Mouse (Mus musculus): ENCODE measurements around the gene Ypel4.

Gene Ypel4

DNA sequence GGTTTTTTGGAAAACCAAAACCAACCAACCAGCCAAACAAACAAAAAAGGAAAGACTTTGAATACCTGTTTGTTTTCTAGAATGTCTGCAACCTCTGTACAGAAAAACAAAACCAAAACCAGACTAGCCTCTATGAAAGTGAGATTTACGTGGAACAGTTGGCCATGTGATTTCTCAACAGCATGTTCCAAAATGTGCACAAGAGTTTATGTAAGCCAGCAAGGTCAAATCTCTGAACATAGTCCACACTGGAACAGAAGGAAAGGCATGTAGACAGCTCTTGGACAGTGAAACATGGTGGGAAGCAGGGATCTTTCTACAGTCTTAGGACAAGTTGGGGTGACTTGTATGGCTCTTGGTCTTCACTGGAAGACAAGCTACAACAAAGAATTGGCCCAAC lies 28.0 kb downstream of the Ypel4 start:
- DNase-seq (ENCODE audit: low spot score), result no peak

DNA sequence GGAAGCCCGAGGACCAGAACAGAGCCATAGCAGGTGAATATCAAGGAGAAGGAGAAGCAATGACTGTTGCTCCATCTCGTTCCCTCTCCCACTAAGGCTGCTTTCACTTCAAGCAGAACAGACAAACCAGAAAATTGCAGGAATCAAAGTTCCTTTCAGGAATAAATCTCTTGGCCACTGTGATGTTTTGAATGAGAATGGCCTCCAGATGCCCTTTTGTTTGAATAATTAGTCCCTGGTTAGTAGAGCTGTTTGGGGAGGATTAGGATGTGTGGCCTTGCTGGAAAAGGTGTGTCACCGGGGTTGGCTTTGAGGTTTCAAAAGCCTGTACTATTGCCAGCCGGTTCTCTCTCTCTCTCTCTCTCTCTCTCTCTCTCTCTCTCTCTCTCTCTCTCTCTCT lies 28.4 kb downstream of the Ypel4 start:
- no peak for DNase-seq (ENCODE audit: low spot score)

DNA sequence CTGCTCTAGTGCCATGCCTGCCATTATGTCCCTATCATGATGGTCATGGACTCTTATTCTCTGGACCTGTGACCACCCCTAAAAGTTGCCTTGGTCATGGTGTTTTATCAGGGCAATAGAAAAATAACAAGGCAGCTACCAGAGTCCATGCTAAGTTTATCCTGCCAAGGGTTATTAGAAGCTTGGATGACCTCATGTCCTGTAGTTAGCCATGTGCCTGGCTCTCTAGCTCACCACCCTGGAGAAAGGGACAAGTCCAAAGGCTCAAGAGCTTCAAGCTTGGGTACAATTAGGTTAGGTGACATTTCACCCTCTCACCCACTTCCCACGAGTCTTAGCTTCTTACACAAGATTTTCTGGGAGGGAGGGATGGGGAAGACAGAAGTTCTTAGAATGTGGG lies 29.0 kb downstream of the Ypel4 start:
- DNase-seq (ENCODE audit: low spot score), result no peak

DNA sequence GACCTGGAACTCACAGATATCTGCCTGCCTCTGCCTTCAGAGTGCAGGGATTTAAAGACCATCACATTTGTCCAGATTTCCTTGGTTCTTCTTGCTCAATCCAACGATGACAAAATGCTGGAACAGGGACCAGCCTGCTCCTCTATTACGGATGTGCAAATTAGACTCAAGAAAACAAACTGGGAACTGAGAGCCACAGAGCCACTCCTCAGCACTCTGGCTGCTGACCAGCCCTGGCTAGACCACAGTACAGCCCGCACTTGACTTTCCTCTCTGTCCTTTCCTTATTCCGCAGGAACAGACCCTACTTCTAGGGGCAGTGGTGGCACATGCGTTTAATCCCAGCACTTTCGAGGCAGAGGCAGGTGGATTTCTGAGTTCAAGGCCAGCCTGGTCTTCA lies 36.6 kb downstream of the Ypel4 start:
- no peak for DNase-seq (ENCODE audit: low spot score)

GRCm38 (mm10) chr2:84772454-84772853 lies 38.6 kb downstream of the Ypel4 start:
- DNase-seq (ENCODE audit: low spot score), result no peak

DNA sequence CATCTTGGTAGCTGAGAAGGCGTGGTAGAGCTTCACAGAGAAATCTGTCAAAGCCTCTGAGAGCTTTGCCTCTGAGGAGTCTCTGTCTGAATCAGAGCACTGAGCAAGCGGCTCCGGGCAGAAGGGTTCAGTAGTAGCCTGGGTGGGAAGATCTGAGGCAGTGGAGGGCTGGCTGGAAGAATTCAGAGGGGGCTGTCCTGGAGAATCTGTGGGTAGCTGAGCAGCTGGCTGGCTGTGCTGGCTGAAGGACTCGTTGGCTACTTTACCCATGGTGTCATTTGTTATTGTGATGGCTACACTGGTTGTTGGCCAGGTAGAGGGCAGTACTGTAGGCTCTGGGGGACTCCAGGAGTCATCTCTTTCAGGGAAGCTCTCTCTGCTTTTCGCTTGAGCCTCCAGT lies 39.3 kb downstream of the Ypel4 start:
- DNase-seq (ENCODE audit: low spot score), result no peak

DNA sequence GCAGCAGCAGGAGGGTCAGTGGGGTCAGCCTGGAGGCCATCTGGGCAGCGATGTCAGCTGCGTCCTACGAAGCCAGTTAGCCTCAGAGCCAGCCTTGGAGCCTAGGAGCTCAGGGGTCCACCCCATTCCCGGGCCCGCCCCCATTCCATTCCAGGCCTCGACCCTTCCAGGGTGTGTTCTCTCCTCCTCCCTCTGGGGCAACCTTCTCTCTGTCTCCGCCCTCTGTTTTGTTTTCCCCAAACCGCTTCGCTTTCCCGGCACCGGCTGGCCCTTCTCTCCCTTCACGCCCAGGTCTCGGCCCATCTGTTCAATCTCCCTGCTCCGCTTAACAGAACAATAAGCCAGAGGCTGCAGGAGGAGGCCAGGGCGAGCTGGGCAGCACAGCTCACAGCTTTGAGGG lies 40.9 kb downstream of the Ypel4 start:
- peak; percentile 63 for DNase-seq (ENCODE audit: low spot score)

DNA sequence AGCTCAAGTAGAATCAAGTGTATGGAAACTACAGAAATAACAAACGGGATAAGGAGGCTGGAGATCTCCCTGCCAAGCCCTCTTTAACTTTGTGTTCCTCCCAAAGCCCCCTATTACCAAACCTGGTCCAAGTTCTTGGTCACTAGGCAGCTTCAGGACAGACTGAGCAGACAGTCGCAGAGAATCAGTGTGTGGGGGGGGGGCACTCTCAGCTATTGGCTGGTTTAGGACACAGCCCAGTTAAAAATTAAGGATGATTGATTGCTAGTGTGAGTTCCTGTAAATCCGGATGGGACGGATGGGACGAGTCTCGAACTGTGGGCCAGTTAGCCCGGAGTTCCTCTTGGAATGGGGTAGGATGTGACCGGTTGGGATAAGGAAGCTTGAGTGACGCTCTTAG lies 41.4 kb downstream of the Ypel4 start, which contains the start of gene Serping1:
TSS of gene Serping1 (minus strand) at position 204 of the 400 bp plus-strand sequence.
- no peak for DNase-seq (ENCODE audit: low spot score)

DNA sequence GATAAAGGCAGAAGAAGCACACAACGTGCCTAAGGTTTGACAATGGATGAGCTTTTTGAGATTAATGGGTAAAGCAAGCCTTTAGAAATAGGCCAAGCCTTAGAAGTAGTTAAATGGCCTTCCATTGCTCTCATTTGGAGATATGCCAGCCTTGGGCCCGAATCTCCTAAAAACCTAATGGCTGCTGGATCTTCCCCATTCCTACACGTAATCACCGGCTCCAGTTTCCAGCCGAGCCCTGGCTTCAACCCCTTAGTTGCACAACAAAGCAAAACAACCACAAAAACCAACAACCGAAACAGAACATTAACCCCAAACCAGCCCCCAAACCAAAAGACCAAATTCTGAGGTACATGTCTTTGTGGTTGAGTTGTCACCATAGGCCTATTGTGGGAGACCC lies 41.8 kb downstream of the Ypel4 start:
- no peak for DNase-seq (ENCODE audit: low spot score)

GRCm38 (mm10) chr2:84777706-84778105 lies 43.8 kb downstream of the Ypel4 start:
- no peak for DNase-seq (ENCODE audit: low spot score)

DNA sequence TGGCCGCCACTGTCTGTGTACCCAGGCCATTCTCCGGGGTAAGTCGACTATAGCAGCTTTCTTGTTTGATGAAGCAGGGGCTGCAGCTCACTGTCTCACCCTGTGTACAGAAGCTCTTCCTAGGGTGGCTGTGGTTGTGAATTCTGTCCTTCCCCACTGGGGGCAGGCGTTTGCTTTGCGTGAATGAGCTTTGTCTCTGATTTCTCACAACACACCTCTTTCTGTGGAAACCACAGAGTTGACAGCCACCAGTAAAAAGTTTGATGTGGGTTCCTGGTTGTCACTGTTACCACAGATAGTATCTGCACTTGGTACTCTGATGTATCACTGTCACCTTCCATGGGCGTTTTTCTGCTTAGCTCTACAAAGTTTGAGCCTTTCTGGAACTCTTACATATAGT lies 45.4 kb downstream of the Ypel4 start:
- DNase-seq (ENCODE audit: low spot score), result no peak

GRCm38 (mm10) chr2:84783315-84783714 lies 49.5 kb downstream of the Ypel4 start:
- DNase-seq (ENCODE audit: low spot score), result no peak

DNA sequence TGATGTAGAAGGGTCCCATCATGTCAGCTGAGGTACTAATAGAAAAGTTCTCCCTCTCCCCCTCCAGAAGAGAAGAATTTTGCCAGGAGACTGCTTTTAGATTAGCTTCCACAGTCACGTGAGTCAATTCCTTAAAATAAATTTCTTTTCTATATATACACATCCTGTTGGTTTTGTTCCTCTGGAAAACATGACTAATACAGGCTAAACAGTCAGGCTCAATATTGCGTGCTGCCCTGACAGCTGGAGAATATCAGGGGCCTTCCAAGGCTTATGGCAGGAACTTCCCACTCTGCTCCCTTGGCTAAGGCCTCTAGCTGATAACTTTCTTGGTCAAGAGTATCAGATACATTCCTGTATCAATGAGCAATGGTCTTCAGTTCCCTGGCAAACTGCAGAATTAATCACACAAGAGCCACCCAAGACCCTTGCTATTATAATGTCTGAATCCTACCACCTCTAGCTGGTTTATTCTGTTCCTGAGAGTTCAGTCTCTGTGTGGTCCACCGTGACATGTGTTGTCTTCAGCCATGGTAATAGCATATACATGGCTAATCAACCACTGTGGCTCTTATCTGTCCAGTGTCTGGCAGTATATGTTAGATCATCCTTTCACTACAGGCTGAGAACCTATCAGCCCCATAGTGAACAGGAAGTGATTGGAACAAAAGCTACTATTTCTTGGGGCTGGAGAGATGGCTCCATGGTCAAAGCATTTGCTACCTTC lies 50.1 kb downstream of the Ypel4 start:
- no peak for DNase-seq (ENCODE audit: low spot score)

All from urinary bladder, postnatal 25 days (tissue).